Mouse (Mus musculus): ENCODE measurements at regions not wholly inside any gene's neighbourhood (a gene's known extent, or its start where the extent isn't known, plus 50 kb on each side); places are given as distances from the start of the nearest gene placed in this dataset.

GRCm38 (mm10) chr5:85677872-85678271 is 387.5 kb downstream of the Cenpc1 start:
- no peak for DNase-seq

GRCm38 (mm10) chr5:85671121-85671520 is 394.3 kb downstream of the Cenpc1 start:
- no peak for DNase-seq

- no peak for DNase-seq
Measured at GRCm38 (mm10) chr5:85661487-85661886, 403.9 kb downstream of the Cenpc1 start.

- DNase-seq: no peak
Measured at GRCm38 (mm10) chr5:85621078-85621477, 444.3 kb downstream of the Cenpc1 start.

- DNase-seq: no peak
Measured at GRCm38 (mm10) chr5:85614783-85615182, 450.6 kb downstream of the Cenpc1 start.

- no peak for DNase-seq
Measured at GRCm38 (mm10) chr5:85612606-85613005, 452.8 kb downstream of the Cenpc1 start.

GRCm38 (mm10) chr5:85609104-85609503 is 456.3 kb downstream of the Cenpc1 start:
- DNase-seq: no peak

GRCm38 (mm10) chr5:85598164-85598563 is 467.2 kb downstream of the Cenpc1 start:
- no peak for DNase-seq

- DNase-seq: no peak
Measured at GRCm38 (mm10) chr5:85595082-85595447, 470.3 kb downstream of the Cenpc1 start.

- no peak for DNase-seq
Measured at GRCm38 (mm10) chr5:85594413-85595081, 470.8 kb downstream of the Cenpc1 start.

GRCm38 (mm10) chr5:85592236-85592635 is 473.1 kb downstream of the Cenpc1 start:
- no peak for DNase-seq

GRCm38 (mm10) chr5:85586727-85587126 is 478.7 kb downstream of the Cenpc1 start:
- peak; percentile 42 for DNase-seq

GRCm38 (mm10) chr5:85572531-85572930 is 492.9 kb downstream of the Cenpc1 start:
- DNase-seq: no peak

- peak; percentile 8 for DNase-seq
Measured at GRCm38 (mm10) chr5:85571967-85572366, 493.4 kb downstream of the Cenpc1 start.

GRCm38 (mm10) chr5:85571381-85571780 is 494.0 kb downstream of the Cenpc1 start:
- no peak for DNase-seq

GRCm38 (mm10) chr5:85536329-85536728 is 529.1 kb downstream of the Cenpc1 start:
- no peak for DNase-seq

- no peak for DNase-seq
Measured at GRCm38 (mm10) chr5:85525385-85526194, 539.8 kb downstream of the Cenpc1 start.

GRCm38 (mm10) chr5:85505244-85505643 is 560.1 kb downstream of the Cenpc1 start:
- DNase-seq: no peak

- DNase-seq: no peak
Measured at GRCm38 (mm10) chr5:85497261-85497660, 568.1 kb downstream of the Cenpc1 start.

GRCm38 (mm10) chr5:85485733-85486322 is 579.6 kb downstream of the Cenpc1 start:
- no peak for DNase-seq

- no peak for DNase-seq
Measured at GRCm38 (mm10) chr5:85485157-85485556, 580.2 kb downstream of the Cenpc1 start.

GRCm38 (mm10) chr5:85467811-85468210 is 597.6 kb downstream of the Cenpc1 start:
- no peak for DNase-seq

GRCm38 (mm10) chr5:85467151-85467550 is 598.2 kb downstream of the Cenpc1 start:
- no peak for DNase-seq

Data from right cerebral cortex, postnatal 14 days (tissue).